Mouse (Mus musculus): Measurements from ENCODE around the gene Cdk20.

DNA sequence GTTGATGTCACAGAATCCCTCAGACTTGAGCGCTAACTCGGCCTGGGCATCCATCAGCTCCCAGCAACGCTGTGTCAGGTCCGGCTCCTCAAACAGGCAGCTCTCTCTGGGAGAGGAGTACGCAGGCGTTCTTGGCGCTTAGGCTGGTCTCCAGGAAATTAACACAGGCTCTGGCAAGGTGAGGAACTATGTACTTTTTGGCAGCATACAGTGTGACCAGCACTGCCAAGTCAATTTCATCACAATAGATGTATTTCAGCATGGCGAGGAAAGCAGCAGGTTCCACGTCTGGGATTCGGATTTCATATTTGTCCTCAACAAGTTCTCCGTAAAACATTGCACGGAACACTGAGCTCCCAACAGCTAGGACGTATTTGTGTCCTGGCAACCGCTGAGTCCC is 26.1 kb downstream of the Cdk20 start:
- TF ChIP-seq CTCF (conservative IDR thresholded peaks at IDR 0.05; ENCODE audit: insufficient read depth, insufficient read length, low read depth, low read length), result no peak
- TF ChIP-seq POLR2A (IDR thresholded peaks at IDR 0.05; ENCODE audit: low read depth, low read length), result no peak

Measured in kidney, adult 2 months (tissue).